In the genomic region with DNA sequence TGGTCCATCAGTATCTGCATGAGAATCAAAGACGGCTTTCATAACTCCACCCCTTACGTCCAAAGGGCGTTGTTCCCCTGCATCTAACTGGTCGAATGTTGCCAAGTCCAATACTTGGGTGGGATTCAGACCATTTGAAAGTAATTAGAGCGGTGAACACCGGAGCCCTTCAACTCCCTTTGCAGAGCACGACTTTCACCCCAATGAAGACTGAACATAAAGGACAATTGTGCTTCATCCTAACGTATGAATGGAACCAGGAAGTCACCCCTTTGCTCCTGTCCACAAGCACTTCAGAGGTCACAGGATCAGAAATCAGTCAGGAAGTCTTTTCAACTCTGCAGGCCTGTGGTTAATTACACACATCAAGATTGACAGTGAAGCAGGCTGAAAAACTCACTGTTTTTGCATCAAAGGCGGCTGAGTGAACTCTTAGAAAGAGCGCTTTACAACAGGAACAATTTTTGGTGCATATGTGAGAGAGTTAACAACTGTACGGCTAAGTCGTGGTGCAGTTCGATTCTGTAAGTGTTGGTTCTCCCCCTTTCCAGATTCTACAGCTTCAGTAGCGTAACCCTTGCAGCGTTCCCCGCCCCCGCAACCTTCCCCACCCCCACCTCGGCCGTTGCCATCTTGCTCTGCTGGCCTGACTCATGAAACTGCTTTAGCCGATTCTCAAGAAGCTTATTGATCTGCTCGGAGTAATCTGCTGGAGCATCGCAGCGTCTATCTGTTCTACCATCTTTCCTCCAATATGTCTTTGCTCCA, we compare ENCODE assay signal across 11 mouse cellular contexts.
DNase-seq lines count a peak whose midpoint lies in the region; ATAC-seq lines count a peak whose summit lies in the region.
"Had no signal": no experiment of that assay in that cellular context is flagged by ENCODE, and none has a peak within 500 bp of the region (broad histone marks: within the 10 kb centered on the region; RNA-seq: fewer than 3 reads in every experiment).

No protein-coding gene starts in this region.

- H3K27me3 ChIP-seq in hindbrain, embryonic 11.5 days (ENCODE audit: control insufficient read depth, insufficient read depth, low read length), result no peaks in the 10 kb centered on the region
- no peaks in the 10 kb centered on the region for H3K27me3 ChIP-seq in midbrain, embryonic 14.5 days (ENCODE audit: control insufficient read depth, insufficient read depth, low read length)

- ATAC-seq in hindbrain, embryonic 11.5 days (ENCODE audit: low FRiP score), result peak; percentile 69
- no peak for ATAC-seq in midbrain, embryonic 14.5 days (ENCODE audit: low FRiP score, low TSS enrichment)

- 0 out of 2 replicates have a peak overlapping the region, but pooled peaks have one; percentile 27 for H3K27ac ChIP-seq in hindbrain, embryonic 11.5 days (ENCODE audit: low read depth, low read length)
- H3K27ac ChIP-seq in midbrain, embryonic 14.5 days (replicated peaks; ENCODE audit: low read depth, low read length), result no peak overlapping the region

- H3K4me1 ChIP-seq in hindbrain, embryonic 11.5 days (replicated peaks; ENCODE audit: control insufficient read depth, insufficient read depth, low read length), result no peaks in the 10 kb centered on the region
- H3K4me1 ChIP-seq in midbrain, embryonic 14.5 days (ENCODE audit: control insufficient read depth, insufficient read depth, low read length), result no peaks in the 10 kb centered on the region

- peak overlapping the region; percentile 27 for H3K4me2 ChIP-seq in hindbrain, embryonic 11.5 days (replicated peaks; ENCODE audit: low read depth, low read length)
- H3K4me2 ChIP-seq in midbrain, embryonic 14.5 days (ENCODE audit: low read length), result no peak overlapping the region
- H3K4me2 ChIP-seq: liver, embryonic 11.5 days had no signal

- peak; percentile 72 for DNase-seq in Muller cell, postnatal 12 days (ENCODE audit: inconsistent ontology term)
- peak; percentile 41 for DNase-seq in embryo, embryonic 9.5 days (ENCODE audit: extremely low spot score)
- DNase-seq in hindbrain, embryonic 11.5 days (ENCODE audit: low spot score), result peak; percentile 47
- peak; percentile 8 for DNase-seq in midbrain, embryonic 14.5 days
- DNase-seq in right cerebral cortex, postnatal 4 days, result no peak
- DNase-seq in gastrocnemius, postnatal 4 days (ENCODE audit: low spot score in 2 of 2), result no peak
- DNase-seq in ovary, adult 18-20 months (ENCODE audit: low spot score), result no peak
- DNase-seq in gastrocnemius, postnatal 10 days, result no peak
- DNase-seq: right cerebral cortex, postnatal 25 days; thymus, postnatal 4 days had no signal

- H3K9ac ChIP-seq in hindbrain, embryonic 11.5 days (ENCODE audit: low read depth, low read length), result no peak overlapping the region
- H3K9ac ChIP-seq in midbrain, embryonic 14.5 days (replicated peaks; ENCODE audit: low read length), result no peak overlapping the region

- H3K36me3 ChIP-seq in hindbrain, embryonic 11.5 days (ENCODE audit: control insufficient read depth, insufficient read depth, low read length), result no peaks in the 10 kb centered on the region
- no peaks in the 10 kb centered on the region for H3K36me3 ChIP-seq in midbrain, embryonic 14.5 days (ENCODE audit: control insufficient read depth, insufficient read depth, low read length)

- H3K4me3 ChIP-seq in hindbrain, embryonic 11.5 days (ENCODE audit: low read depth, low read length), result no peak overlapping the region
- H3K4me3 ChIP-seq in midbrain, embryonic 14.5 days (replicated peaks; ENCODE audit: low read depth, low read length), result no peak overlapping the region

- 37% methylated on average over 23 of the region's 23 CpGs for WGBS in hindbrain, embryonic 11.5 days
- 66% methylated on average over 23 of the region's 23 CpGs for WGBS in midbrain, embryonic 14.5 days

- no peaks in the 10 kb centered on the region for H3K9me3 ChIP-seq in hindbrain, embryonic 11.5 days (ENCODE audit: control insufficient read depth, low read length)
- H3K9me3 ChIP-seq in midbrain, embryonic 14.5 days (ENCODE audit: control insufficient read depth, low read length), result no peaks in the 10 kb centered on the region

Comparison
In these comparisons a context has a peak if more than half of its experiments do, and no peak if none do; other contexts are left out.
1. DNase-seq: peak in Muller cell, postnatal 12 days (single experiment), embryo, embryonic 9.5 days (single experiment), hindbrain, embryonic 11.5 days (single experiment) and midbrain, embryonic 14.5 days (single experiment); none in right cerebral cortex, postnatal 4 days (single experiment), gastrocnemius, postnatal 4 days (0 of 2), ovary, adult 18-20 months (single experiment) and gastrocnemius, postnatal 10 days (single experiment).